Mouse (Mus musculus) lung, embryonic 14.5 days (tissue): ENCODE measurements around the gene Crybb1. TPM values are rescaled to one million over a fixed set of nuclear protein-coding genes. Genes with fewer than 3 reads are reported as not detected.
A peak's percentile ranks its signal among the peaks of the same experiment; 100 is the strongest.

ENCODE experiments used
- ATAC-seq: fragments of 200-750 bp; cut with Nextera tagmentation; 2 replicates; pipeline ENCODE4 v1.8.0; 2017; ENCODE audit warnings: mild to moderate bottlenecking, moderate TSS enrichment, moderate library complexity; ENCODE audit not compliant: insufficient read depth
- DNase-seq: peaks from one replicate; pipeline ENCODE4 v3.0.0-alpha.2; 2015
- H3K27ac ChIP-seq: fragments of 300-500 bp; sonication (generic); 2 replicates; pipeline ENCODE4 v1.5.1; 2014; ENCODE audit warnings: low read depth, mild to moderate bottlenecking, moderate library complexity
- H3K27me3 ChIP-seq: fragments of 300-500 bp; sonication (generic); 2 replicates; pipeline ENCODE4 v1.6.1; 2014; ENCODE audit warnings: low read length, control low read depth; ENCODE audit not compliant: insufficient read depth
- H3K36me3 ChIP-seq: fragments of 300-500 bp; sonication (generic); 2 replicates; pipeline ENCODE4 v1.6.1; 2014; ENCODE audit warnings: control low read depth; ENCODE audit not compliant: insufficient read depth
- H3K4me1 ChIP-seq: fragments of 300-500 bp; sonication (generic); 2 replicates; pipeline ENCODE4 v1.6.1; 2014; ENCODE audit warnings: antibody characterized with exemption, control low read depth; ENCODE audit not compliant: insufficient read depth
- H3K4me2 ChIP-seq: fragments of 300-500 bp; sonication (generic); 2 replicates; pipeline ENCODE4 v1.6.1; 2014; ENCODE audit warnings: mild to moderate bottlenecking
- H3K4me3 ChIP-seq: fragments of 300-500 bp; sonication (generic); 2 replicates; pipeline ENCODE4 v1.5.1; 2014; ENCODE audit warnings: low read depth, low read length
- H3K9ac ChIP-seq: fragments of 300-500 bp; sonication (generic); 2 replicates; pipeline ENCODE4 v1.6.1; 2014
- H3K9me3 ChIP-seq: fragments of 300-500 bp; sonication (generic); 2 replicates; pipeline ENCODE4 v1.6.1; 2016; ENCODE audit warnings: low read depth, low read length, control low read depth
- CTCF ChIP-seq: IDR thresholded peaks from 2 replicates; pipeline ENCODE4 v1.5.1; 2016; ENCODE audit warnings: antibody characterized with exemption, low read depth
- WGBS: fragments of 180-500 bp; shearing (Covaris S2); extraction: QIAGEN DNeasy Blood & Tissue Kit; methylation state at CpG from one replicate; pipeline ENCODE4 v1.1.7; 2014; 5-methylcytosine and 5-hydroxymethylcytosine counted together
- polyA plus RNA-seq: library from polyadenylated mRNA; unstranded; fragments of >200 nt; fragmentation: Nextera tagmentation; extraction: Ambion mirVana; gene quantifications from 2 replicates; pipeline ENCODE4 v1.2.1, GENCODE M21; 2014

Gene Crybb1
- polyA plus RNA-seq, 1 experiment from 2014 or later: 2.0 TPM

DNA sequence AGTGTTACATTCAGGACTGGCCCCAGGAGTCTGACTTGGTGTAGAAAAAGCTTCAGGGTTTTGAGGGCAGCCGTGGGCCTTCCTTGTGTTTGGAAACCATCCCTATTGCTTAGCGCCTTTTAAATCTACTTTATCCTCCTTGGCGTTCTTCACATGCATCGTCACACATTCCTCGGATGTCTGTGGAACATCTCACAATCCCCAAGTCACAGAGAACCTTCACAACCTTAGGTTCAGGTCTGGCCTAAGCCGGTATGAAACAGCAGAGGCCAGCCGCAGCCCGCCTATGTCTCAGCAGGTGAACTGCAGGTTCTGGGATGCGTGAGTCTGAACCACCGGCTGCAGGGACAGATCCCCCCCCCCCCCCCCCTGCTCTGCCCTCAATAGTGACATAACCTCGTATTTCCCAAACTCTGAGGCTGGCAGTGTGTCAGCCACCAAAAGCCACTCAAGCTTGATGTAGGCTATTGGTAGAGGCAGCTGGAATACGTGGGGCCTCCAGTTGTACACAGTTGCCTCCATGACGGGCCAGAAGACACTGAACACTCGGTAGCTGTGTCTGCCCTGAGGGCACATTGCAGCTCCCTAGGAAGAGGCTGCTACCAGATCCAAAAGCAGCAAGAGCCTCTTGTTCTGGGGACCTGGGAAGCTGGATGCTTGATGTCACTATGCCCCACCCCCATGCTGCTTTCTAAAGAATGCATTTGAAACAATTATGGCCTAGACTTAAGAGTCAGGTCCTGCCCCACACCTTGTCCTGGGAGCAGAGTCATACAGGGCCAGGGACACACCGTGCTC lies 25.4 kb downstream of the Crybb1 start:
- H3K4me3 ChIP-seq: no peak overlapping the region
- DNase-seq (no peak), ATAC-seq (no peak)
- H3K27me3 ChIP-seq: no peaks in the 10 kb centered on the region
- no peak overlapping the region for H3K27ac ChIP-seq
- WGBS: 61% methylated on average over 15 of the region's 15 CpGs
- H3K36me3 ChIP-seq: no peaks in the 10 kb centered on the region
- no peaks in the 10 kb centered on the region for H3K9me3 ChIP-seq
- peaks cover 16% of the 10 kb centered on the region for H3K4me1 ChIP-seq
- no peak for TF ChIP-seq CTCF
- no peak overlapping the region for H3K4me2 ChIP-seq
- no peak overlapping the region; the same call in 1 of the 2 replicates for H3K9ac ChIP-seq

DNA sequence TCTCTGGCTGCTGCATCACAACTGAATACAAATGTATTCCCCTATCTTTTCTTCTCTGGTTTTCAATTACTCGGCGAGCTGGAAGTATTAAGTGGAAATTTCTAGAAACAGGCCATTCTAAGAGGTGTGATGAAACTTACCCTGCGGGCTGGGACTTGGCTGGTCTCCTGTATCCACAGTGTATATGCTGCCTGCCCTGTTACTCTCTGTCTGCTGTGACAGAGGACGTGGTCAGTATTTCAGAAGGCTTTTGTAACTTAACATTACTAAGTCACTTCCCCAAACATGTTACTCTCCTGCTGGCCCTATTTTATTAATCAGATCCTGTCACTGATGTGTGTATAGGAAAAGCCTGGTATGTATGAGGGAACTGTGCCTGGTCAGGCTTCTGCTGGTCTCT lies 26.1 kb downstream of the Crybb1 start:
- WGBS: 62% methylated on average over 4 of the region's 4 CpGs
- no peak for ATAC-seq
- H3K9me3 ChIP-seq: no peaks in the 10 kb centered on the region
- H3K4me1 ChIP-seq: peaks cover 16% of the 10 kb centered on the region
- TF ChIP-seq CTCF: no peak
- no peak overlapping the region for H3K27ac ChIP-seq
- H3K4me3 ChIP-seq: no peak overlapping the region
- no peaks in the 10 kb centered on the region for H3K36me3 ChIP-seq
- no peak overlapping the region for H3K4me2 ChIP-seq
- no peaks in the 10 kb centered on the region for H3K27me3 ChIP-seq
- H3K9ac ChIP-seq: no peak overlapping the region; the same call in 1 of the 2 replicates
- no peak for DNase-seq

DNA sequence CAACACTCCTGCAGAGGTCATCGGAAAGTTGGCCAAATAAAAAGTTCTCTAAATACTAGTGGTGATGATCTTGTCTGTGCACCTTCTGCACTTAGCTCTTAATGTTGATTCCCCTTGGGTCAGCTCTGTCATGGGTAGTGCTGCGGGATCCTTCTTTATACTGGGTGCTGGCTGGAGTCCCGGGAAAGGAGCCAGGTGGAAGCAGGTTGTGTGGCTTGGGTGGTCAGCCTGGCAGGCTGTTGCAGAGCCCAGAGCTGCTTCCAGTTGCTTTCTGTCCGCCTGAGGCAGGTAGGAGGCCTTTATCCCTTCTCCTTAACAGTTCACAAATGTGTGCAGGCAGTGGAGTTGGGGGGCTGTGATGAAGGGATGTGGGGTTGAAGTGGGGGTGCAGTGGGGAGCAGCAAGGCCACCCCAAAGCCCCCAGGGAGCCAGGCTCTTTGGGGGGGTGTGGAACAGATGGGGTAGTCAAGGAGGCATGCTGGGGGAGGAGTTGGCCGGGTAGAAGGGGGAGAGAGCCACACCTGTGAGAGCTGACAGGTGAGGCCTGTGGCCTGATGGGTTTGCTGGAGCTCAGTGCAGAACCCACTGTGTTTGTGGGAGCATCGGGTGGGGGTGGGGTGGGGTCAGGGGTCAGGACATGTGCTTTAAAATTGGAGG lies 26.6 kb downstream of the Crybb1 start:
- no peak overlapping the region for H3K4me2 ChIP-seq
- H3K9ac ChIP-seq: no peak overlapping the region
- TF ChIP-seq CTCF: no peak

DNA sequence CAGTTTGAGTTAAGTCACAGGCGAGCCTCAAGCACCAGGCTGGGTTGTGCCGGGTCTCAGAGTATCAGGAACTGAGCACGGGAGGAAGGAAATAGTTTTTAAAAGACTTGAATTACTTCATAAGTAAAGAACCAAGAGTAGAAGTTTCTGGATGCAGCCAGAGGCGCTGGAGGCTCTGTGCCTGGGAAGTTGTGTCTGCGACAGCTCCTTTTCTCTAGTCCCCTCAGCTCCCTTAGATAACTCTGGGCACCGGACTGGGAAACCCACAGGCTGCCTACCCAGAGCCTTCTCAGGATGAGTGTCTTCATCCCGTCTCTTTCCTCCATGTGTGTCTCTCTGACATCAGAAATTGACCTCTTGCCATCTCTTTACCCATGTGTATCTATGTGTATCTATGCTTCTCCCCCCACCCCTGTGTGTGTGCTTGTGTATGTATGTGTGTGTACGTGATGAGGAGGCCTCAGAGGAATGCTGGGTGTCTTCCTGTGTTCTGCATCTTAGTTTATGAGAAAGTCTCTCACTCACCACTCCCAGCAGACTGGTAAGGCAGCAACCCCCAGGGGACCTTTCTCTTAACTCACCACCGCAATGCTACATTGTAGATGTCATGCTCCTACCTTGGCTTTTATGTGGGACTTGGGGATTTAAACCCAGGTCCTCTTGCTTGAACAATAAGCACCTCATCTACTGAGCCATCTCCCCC lies 27.3 kb downstream of the Crybb1 start:
- no peak for DNase-seq
- peak overlapping the region; percentile 12 for H3K27ac ChIP-seq
- TF ChIP-seq CTCF: no peak
- H3K27me3 ChIP-seq: no peaks in the 10 kb centered on the region
- ATAC-seq: no peak
- H3K4me1 ChIP-seq: peaks cover 10% of the 10 kb centered on the region; the same call in 1 of the 2 replicates
- no peaks in the 10 kb centered on the region for H3K9me3 ChIP-seq
- H3K36me3 ChIP-seq: no peaks in the 10 kb centered on the region
- H3K4me2 ChIP-seq: no peak overlapping the region
- 68% methylated on average over 9 of the region's 9 CpGs for WGBS
- no peak overlapping the region for H3K4me3 ChIP-seq
- no peak overlapping the region for H3K9ac ChIP-seq

More for the DNA sequence above, 26.6 kb downstream of the Crybb1 start:
- ATAC-seq (no peak), DNase-seq (no peak)
- no peaks in the 10 kb centered on the region for H3K27me3 ChIP-seq
- H3K9me3 ChIP-seq: no peaks in the 10 kb centered on the region
- H3K27ac ChIP-seq: no peak overlapping the region; the same call in 1 of the 2 replicates
- WGBS: 57% methylated on average over 6 of the region's 6 CpGs
- H3K36me3 ChIP-seq: no peaks in the 10 kb centered on the region
- H3K4me3 ChIP-seq: no peak overlapping the region
- H3K4me1 ChIP-seq: peaks cover 13% of the 10 kb centered on the region

DNA sequence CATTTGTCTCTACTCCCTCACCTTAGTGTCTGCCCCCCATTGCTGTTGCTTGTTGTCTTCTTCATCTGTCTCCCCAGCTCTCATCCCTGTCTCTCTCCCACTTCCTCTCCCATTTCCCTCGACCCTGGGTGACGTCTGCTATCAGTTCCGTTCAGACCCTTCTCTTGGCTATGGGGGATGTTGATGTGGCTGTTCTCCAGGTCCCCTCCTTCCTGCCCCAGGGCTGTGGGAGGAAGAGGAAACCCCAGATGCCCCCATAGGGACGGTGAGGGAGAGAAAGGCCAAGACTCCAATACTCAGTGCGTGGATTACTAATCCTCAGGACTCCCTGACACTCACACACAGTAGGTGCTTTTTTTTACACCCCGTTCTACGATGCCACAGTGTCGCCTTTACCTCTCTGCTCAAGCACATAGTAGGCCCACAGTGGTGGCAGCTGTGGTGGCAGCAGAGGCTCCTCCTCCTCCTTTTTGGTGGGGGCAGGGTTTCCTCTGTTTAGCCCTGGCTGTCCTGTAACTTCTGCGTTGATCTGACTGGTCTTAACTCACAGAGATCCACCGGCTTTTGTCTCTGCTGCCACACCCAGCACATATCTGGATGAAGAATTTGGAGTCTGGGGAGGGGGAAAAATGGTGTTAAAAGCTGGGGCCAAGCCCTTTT lies 28.1 kb downstream of the Crybb1 start:
- Histone ChIP-seq H3K9ac (no peak overlapping the region), H3K36me3 (no peaks in the 10 kb centered on the region), H3K9me3 (no peaks in the 10 kb centered on the region), H3K4me2 (no peak overlapping the region), H3K4me3 (no peak overlapping the region), H3K27ac (peak overlapping the region; percentile 63; the same call in 1 of the 2 replicates), H3K4me1 (0 out of 2 replicates have a peak, but pooled peaks cover 7% of the 10 kb centered on the region), H3K27me3 (no peaks in the 10 kb centered on the region)
- TF ChIP-seq CTCF: no peak
- ATAC-seq (no peak), DNase-seq (peak; percentile 46)
- WGBS: 58% methylated on average over 10 of the region's 10 CpGs

DNA sequence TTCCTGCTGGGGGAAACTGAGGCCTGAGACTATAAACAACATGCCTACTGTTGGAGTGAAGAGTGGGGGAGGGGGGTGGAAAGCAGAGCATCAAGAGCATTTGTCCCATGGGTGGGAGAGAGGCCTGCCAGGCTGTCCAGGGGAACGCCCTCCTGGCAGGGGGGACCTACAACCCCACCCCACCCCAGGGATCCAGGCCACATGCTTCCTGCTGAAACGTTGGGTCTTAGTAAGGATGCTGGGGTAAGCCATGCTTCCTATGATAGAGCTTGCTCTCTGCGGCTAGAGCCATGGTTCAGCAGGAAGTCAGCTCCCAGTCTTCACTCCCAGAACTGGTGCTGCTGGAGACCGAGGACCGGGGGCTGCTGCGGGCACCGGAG lies 28.6 kb downstream of the Crybb1 start:
- no peaks in the 10 kb centered on the region for H3K36me3 ChIP-seq
- no peaks in the 10 kb centered on the region for H3K27me3 ChIP-seq
- no peak for ATAC-seq
- H3K27ac ChIP-seq: peak overlapping the region; percentile 63
- 0 out of 2 replicates have a peak, but pooled peaks cover 7% of the 10 kb centered on the region for H3K4me1 ChIP-seq
- no peaks in the 10 kb centered on the region for H3K9me3 ChIP-seq
- no peak overlapping the region for H3K4me3 ChIP-seq
- no peak overlapping the region for H3K9ac ChIP-seq
- no peak overlapping the region for H3K4me2 ChIP-seq
- TF ChIP-seq CTCF: no peak
- DNase-seq: no peak
- WGBS: 62% methylated on average over 7 of the region's 7 CpGs
